Mouse (Mus musculus) stomach, embryonic 14.5 days (tissue): ENCODE data around the gene Olfr465-ps1. TPM values are rescaled to one million over a fixed set of nuclear protein-coding genes. Genes with fewer than 3 reads are reported as not detected.

Source experiments
- ATAC-seq: fragments of 200-750 bp; cut with Nextera tagmentation; 2 replicates; pipeline ENCODE4 v1.8.0; 2017; ENCODE audit warnings: low read depth, moderate TSS enrichment; ENCODE audit not compliant: insufficient number of reproducible peaks, insufficient read depth, low FRiP score
- H3K27ac ChIP-seq: fragments of 300-500 bp; sonication (generic); 2 replicates; pipeline ENCODE4 v1.5.1; 2014; ENCODE audit warnings: mild to moderate bottlenecking, low read length, moderate library complexity, mixed read lengths
- H3K27me3 ChIP-seq: fragments of 300-500 bp; sonication (generic); 2 replicates; pipeline ENCODE4 v1.6.1; 2014; ENCODE audit warnings: low read length, control low read depth, mixed read lengths; ENCODE audit not compliant: control insufficient read depth, insufficient read depth
- H3K36me3 ChIP-seq: fragments of 300-500 bp; sonication (generic); 2 replicates; pipeline ENCODE4 v1.6.1; 2014; ENCODE audit warnings: mild to moderate bottlenecking, control low read depth, low read length, moderate library complexity, mixed read lengths; ENCODE audit not compliant: control insufficient read depth, insufficient read depth
- H3K4me1 ChIP-seq: fragments of 300-500 bp; sonication (generic); 2 replicates; pipeline ENCODE4 v1.6.1; 2014; ENCODE audit warnings: low read length, control low read depth, mixed read lengths; ENCODE audit not compliant: control insufficient read depth, insufficient read depth
- H3K4me2 ChIP-seq: fragments of 300-500 bp; sonication (generic); replicated peaks from 2 replicates; pipeline ENCODE4 v1.6.1; 2014; ENCODE audit warnings: low read depth, low read length, control low read depth
- H3K4me3 ChIP-seq: fragments of 300-500 bp; sonication (generic); 2 replicates; pipeline ENCODE4 v1.5.1; 2014; ENCODE audit warnings: low read depth, low read length, control low read depth
- H3K9ac ChIP-seq: fragments of 300-500 bp; sonication (generic); replicated peaks from 2 replicates; pipeline ENCODE4 v1.6.1; 2014; ENCODE audit warnings: low read depth, mild to moderate bottlenecking, control low read depth, low read length, moderate library complexity, mixed read lengths
- H3K9me3 ChIP-seq: fragments of 300-500 bp; sonication (generic); 2 replicates; pipeline ENCODE4 v1.6.1; 2016; ENCODE audit warnings: low read depth, low read length, control low read depth; ENCODE audit not compliant: control insufficient read depth
- WGBS: fragments of 180-500 bp; shearing (Covaris S2); extraction: QIAGEN DNeasy Blood & Tissue Kit; methylation state at CpG from one replicate; pipeline ENCODE4 v1.1.7; 2014; 5-methylcytosine and 5-hydroxymethylcytosine counted together
- polyA plus RNA-seq: library from polyadenylated mRNA; unstranded; fragments of >200 nt; fragmentation: Nextera tagmentation; extraction: Ambion mirVana; gene quantifications from 2 replicates; pipeline ENCODE4 v1.2.1, GENCODE M21; 2014

The Olfr465-ps1 gene
- not detected in 2 replicates for polyA plus RNA-seq

DNA sequence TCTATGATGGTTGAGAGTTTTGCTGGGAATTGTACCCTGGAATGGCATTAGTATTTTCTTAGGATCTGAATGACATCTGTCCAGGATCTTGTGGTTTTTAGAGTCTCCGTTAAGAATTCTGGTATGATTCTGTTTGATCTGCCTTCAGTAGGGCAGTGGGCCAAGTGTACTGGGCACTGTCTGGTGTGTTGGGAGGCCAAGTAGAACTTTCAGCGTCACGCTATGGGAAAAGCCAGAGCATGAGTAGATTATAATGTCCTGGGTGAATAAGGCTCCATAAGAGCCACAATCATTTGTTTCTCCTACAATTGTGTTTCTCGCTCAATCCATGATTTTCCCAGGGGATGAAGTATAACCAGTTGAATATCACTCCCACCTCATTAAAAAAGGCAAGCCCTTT lies at the start of gene Olfr465-ps1:
TSS of gene Olfr465-ps1 (plus strand) at position 301 of the 400 bp plus-strand sequence.
- no peak within 1 kb of the TSS for H3K4me3 ChIP-seq
- H3K9ac ChIP-seq, result no peak within 1 kb of the TSS
- ATAC-seq, result no peak
- no peak within 1 kb of the TSS for H3K4me2 ChIP-seq
- H3K4me1 ChIP-seq, result no peaks in the 10 kb centered on the region
- H3K27me3 ChIP-seq, result no peaks in the 10 kb centered on the region
- no peaks in the 10 kb centered on the region for H3K9me3 ChIP-seq
- 86% methylated on average over 4 of the region's 4 CpGs for WGBS
- no peak within 1 kb of the TSS for H3K27ac ChIP-seq
- no peaks in the 10 kb centered on the region for H3K36me3 ChIP-seq

DNA sequence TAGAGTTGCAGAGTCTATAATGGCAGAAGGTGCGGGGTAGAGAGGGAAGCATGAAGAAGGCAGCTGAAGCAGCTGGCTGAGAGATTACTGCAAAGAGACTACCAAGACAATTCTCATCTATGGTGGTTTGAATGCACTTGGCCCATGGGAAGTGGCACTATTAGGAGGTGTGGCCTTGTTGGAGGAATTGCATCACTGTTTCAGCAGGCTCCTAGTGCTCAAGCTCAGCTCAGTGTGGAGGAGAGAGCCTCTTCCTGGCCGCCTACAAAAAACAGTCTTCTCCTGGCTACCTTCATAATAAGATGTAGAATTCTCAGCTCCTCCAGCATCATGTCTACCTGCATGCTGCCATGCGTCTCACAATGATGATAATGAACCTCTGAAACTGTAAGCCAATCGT lies 42.0 kb upstream of the Olfr465-ps1 start:
- peaks cover 6% of the 10 kb centered on the region; the same call in 1 of the 2 replicates for H3K36me3 ChIP-seq
- H3K27ac ChIP-seq, result no peak overlapping the region
- H3K9me3 ChIP-seq, result no peaks in the 10 kb centered on the region
- 94% methylated on average over 4 of the region's 4 CpGs for whole genome bisulfite sequencing
- H3K27me3 ChIP-seq, result no peaks in the 10 kb centered on the region
- no peaks in the 10 kb centered on the region for H3K4me1 ChIP-seq
- ATAC-seq, result no peak
- H3K4me3 ChIP-seq, result no peak overlapping the region
- H3K9ac ChIP-seq, result no peak overlapping the region
- H3K4me2 ChIP-seq, result no peak overlapping the region

DNA sequence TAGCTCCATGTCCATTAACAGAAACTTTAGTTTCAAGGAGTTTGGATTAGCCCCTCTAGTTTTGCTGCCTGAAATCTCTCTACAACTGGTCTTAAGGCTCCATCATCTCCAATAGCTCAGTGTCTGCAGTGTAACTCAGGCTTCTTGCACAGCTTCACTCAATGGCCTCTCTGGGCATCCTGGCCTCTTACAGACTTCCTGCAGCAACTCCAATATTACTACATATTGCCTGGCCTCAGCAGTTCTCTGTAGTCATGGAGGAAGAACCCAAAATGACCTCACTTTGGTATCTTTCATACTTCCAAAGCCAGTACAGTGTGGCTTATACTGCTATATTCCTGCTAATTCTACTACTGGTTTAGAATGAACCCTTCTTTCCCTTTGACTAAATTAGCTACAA lies 40.9 kb upstream of the Olfr465-ps1 start:
- Histone ChIP-seq H3K36me3 (peaks cover 4% of the 10 kb centered on the region; the same call in 1 of the 2 replicates), H3K4me2 (no peak overlapping the region), H3K4me1 (no peaks in the 10 kb centered on the region), H3K9ac (no peak overlapping the region), H3K27me3 (no peaks in the 10 kb centered on the region), H3K27ac (no peak overlapping the region), H3K4me3 (no peak overlapping the region), H3K9me3 (no peaks in the 10 kb centered on the region)
- no peak for ATAC-seq

DNA sequence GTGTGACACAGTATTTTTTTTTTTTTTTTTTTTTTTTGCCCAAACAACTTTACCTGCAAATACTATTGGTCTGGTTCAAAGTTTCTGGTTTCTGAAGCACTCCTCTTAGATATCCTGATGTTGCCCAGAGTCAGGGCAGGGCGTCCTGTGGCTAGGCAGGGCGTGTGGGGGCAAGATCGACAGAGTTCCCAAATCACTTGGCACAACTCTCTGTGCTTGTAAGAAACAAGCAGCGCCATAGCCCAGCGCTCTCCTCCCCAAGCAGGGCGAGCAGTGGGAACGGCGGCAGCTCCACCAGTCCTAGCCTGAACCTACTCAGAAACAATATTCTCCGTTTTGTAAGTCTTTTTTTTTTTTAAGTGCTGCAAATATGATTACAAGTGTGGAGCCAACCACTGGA lies 37.2 kb upstream of the Olfr465-ps1 start:
- 97% methylated on average over 9 of the region's 9 CpGs for WGBS
- no peaks in the 10 kb centered on the region for H3K36me3 ChIP-seq
- H3K27ac ChIP-seq, result no peak overlapping the region
- H3K4me1 ChIP-seq, result no peaks in the 10 kb centered on the region
- no peak overlapping the region for H3K9ac ChIP-seq
- no peak for ATAC-seq
- H3K27me3 ChIP-seq, result no peaks in the 10 kb centered on the region
- H3K4me2 ChIP-seq, result no peak overlapping the region
- H3K9me3 ChIP-seq, result peaks cover 4% of the 10 kb centered on the region; the same call in 1 of the 2 replicates
- no peak overlapping the region for H3K4me3 ChIP-seq

DNA sequence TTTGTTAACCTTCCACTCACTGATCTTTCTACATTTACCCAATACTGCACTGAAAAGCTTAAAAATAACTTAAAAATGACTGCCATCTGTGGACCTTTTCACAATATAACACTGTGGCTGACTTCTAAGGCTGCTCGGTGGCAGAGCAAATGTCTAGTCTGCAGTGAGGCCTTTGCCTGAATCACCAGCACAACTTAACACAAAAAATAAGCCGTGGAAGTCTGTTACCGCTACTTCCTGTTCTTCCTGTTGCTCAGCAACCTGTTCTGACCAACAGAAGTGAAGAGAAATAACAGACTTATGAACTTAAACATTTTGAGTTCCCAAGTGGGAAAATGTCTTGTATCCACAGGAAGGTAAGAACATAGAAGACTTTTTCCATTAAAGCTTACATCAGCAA lies 36.7 kb upstream of the Olfr465-ps1 start:
- Histone ChIP-seq H3K4me3 (no peak overlapping the region), H3K4me2 (no peak overlapping the region), H3K9ac (no peak overlapping the region), H3K36me3 (no peaks in the 10 kb centered on the region), H3K4me1 (no peaks in the 10 kb centered on the region), H3K27me3 (no peaks in the 10 kb centered on the region), H3K27ac (no peak overlapping the region), H3K9me3 (peaks cover 8% of the 10 kb centered on the region; the same call in 1 of the 2 replicates)
- ATAC-seq, result no peak
- WGBS, result 94% methylated on average over 3 of the region's 3 CpGs

DNA sequence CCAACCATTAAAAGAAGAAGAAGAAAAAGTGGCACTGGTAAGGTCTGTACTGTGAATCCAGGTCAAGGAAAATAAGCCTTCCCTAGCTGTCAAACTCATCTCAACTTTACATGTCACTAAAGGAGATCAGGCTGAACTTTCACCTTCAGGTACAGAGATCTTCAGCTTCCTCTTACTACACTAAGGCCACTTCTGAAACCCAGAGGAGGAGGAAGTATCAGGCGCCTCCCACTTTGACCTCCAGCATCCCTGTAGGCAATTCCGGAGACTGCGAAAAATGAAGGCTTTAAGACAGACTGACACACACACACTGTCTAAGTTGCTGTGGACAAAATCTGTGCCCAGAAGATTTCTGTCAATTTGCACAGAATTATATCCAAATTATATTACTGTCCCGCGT lies 25.9 kb upstream of the Olfr465-ps1 start:
- H3K4me2 ChIP-seq, result peak overlapping the region; percentile 71
- WGBS, result 2% methylated on average over 5 of the region's 5 CpGs

DNA sequence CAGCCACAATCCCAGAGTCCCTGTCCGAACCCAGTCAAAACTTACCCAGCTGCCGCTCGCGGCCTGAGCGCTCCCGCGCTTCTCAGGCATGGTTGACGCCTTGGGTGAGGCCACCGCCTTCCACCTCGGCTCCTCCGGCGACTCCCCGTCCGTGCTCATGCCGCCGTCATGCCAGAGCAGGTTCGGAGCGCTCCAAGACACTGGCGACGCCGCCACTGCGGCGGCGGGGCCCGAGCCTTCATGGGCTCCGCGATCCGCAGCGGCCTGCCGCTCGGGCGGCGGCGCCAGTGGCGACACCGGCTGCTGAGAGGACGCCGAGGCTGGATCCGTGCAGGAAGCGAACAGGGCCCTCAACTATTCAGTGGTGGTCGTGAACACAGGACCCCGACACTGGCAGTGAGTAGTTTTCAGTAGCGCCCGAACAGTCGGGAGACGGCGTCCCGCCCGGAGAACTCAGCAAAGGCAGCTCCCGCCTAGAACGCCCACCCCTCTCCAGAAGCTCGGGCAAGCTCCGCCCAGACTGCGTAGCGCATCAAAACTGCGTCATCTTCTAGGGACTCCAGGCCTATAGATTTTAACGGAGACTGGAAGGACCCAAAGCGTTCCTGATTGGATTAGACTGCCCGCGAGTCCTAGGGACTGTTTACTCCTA lies 25.3 kb upstream of the Olfr465-ps1 start, which contains the start of gene Mfsd14b:
TSS of gene Mfsd14b (minus strand) at position 517 of the 652 bp plus-strand sequence.
- H3K27ac ChIP-seq, result peak within 1 kb of the TSS; percentile 92
- peak within 1 kb of the TSS; percentile 91 for H3K9ac ChIP-seq
- H3K4me3 ChIP-seq, result peak within 1 kb of the TSS; percentile 89
- under 1% methylated on average over 60 of the region's 60 CpGs for WGBS
- H3K4me1 ChIP-seq, result 0 out of 2 replicates have a peak, but pooled peaks cover 10% of the 10 kb centered on the region
- H3K36me3 ChIP-seq, result no peaks in the 10 kb centered on the region
- no peaks in the 10 kb centered on the region for H3K9me3 ChIP-seq
- peak within 1 kb of the TSS; percentile 71 for H3K4me2 ChIP-seq
- peak; percentile 100 for ATAC-seq
- H3K27me3 ChIP-seq, result no peaks in the 10 kb centered on the region

More for the DNA sequence above, 25.9 kb upstream of the Olfr465-ps1 start:
- Histone ChIP-seq H3K27me3 (no peaks in the 10 kb centered on the region), H3K4me1 (0 out of 2 replicates have a peak, but pooled peaks cover 10% of the 10 kb centered on the region), H3K4me3 (peak overlapping the region; percentile 89), H3K9ac (peak overlapping the region; percentile 91), H3K9me3 (no peaks in the 10 kb centered on the region), H3K27ac (peak overlapping the region; percentile 92), H3K36me3 (no peaks in the 10 kb centered on the region)
- 0 out of 2 replicates have a peak, but pooled peaks have one; percentile 16 for ATAC-seq

DNA sequence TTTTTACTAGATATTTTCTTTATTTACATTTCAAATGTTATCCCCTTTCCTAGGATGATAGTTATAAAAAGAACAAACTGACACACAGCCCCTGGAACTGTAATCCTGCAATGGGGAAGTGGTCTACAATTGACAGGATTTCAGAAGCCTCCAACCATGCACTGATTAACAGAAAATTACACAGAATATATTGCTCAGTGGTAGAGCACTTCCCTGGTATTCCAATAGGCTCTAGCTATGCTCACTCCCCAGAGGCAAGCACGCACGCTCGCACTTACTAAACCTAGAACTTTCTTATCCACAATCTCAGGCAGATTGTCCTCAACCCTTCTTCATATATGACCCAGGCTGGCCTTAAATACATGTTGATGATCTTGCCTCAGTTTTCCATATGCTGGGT lies 24.6 kb upstream of the Olfr465-ps1 start:
- 67% methylated on average over 3 of the region's 3 CpGs for WGBS
- peak overlapping the region; percentile 89 for H3K4me3 ChIP-seq
- ATAC-seq, result no peak
- H3K36me3 ChIP-seq, result no peaks in the 10 kb centered on the region
- no peaks in the 10 kb centered on the region for H3K27me3 ChIP-seq
- H3K4me2 ChIP-seq, result peak overlapping the region; percentile 71
- H3K9me3 ChIP-seq, result no peaks in the 10 kb centered on the region
- peak overlapping the region; percentile 91; the same call in 1 of the 2 replicates for H3K9ac ChIP-seq
- H3K4me1 ChIP-seq, result 0 out of 2 replicates have a peak, but pooled peaks cover 10% of the 10 kb centered on the region
- H3K27ac ChIP-seq, result peak overlapping the region; percentile 92; the same call in 1 of the 2 replicates
